Mouse (Mus musculus): ENCODE measurements around the gene Ptprs. TPM values are rescaled to one million over a fixed set of nuclear protein-coding genes. Genes with fewer than 3 reads are reported as not detected.
"Not testable (repeated sequence)": the region's sequence is repeated elsewhere in the genome, so short reads cannot be mapped to it uniquely, and the experiment has no call there.

Ptprs gene
- polyA plus RNA-seq, 1 experiment from 2014 or later, result 156 TPM

GRCm38 (mm10) chr17:56502526-56502925 lies 26.2 kb upstream of the Ptprs start:
- Histone ChIP-seq H3K4me1 (replicated peaks; ENCODE audit: control insufficient read depth, insufficient read depth, low read length) (no peaks in the 10 kb centered on the region), H3K4me3 (ENCODE audit: low read depth, low read length) (no peak overlapping the region), H3K27ac (ENCODE audit: low read depth, low read length) (0 out of 2 replicates have a peak overlapping the region, but pooled peaks have one; percentile 3), H3K9me3 (ENCODE audit: control insufficient read depth, low read length) (no peaks in the 10 kb centered on the region), H3K36me3 (ENCODE audit: control insufficient read depth, insufficient read depth, low read length) (no peaks in the 10 kb centered on the region), H3K4me2 (replicated peaks; ENCODE audit: low read depth, low read length) (no peak overlapping the region), H3K9ac (ENCODE audit: low read depth, low read length) (no peak overlapping the region), H3K27me3 (ENCODE audit: control insufficient read depth, insufficient read depth, low read length) (no peaks in the 10 kb centered on the region)
- ATAC-seq (ENCODE audit: low FRiP score) (0 out of 2 replicates have a peak, but pooled peaks have one; percentile 17), DNase-seq (ENCODE audit: low spot score) (no peak)
- 35% methylated on average over 9 of the region's 9 CpGs for WGBS

- H3K27ac ChIP-seq (ENCODE audit: low read depth, low read length), result not testable (repeated sequence)
Observed at GRCm38 (mm10) chr17:56501635-56502400, 25.5 kb upstream of the Ptprs start.

GRCm38 (mm10) chr17:56499229-56499628 lies 22.9 kb upstream of the Ptprs start:
- WGBS, result 70% methylated on average over 5 of the region's 5 CpGs
- Histone ChIP-seq H3K4me2 (replicated peaks; ENCODE audit: low read depth, low read length) (no peak overlapping the region), H3K27ac (ENCODE audit: low read depth, low read length) (no peak overlapping the region), H3K9ac (ENCODE audit: low read depth, low read length) (no peak overlapping the region), H3K9me3 (ENCODE audit: control insufficient read depth, low read length) (peaks cover 10% of the 10 kb centered on the region), H3K27me3 (ENCODE audit: control insufficient read depth, insufficient read depth, low read length) (no peaks in the 10 kb centered on the region), H3K4me3 (ENCODE audit: low read depth, low read length) (no peak overlapping the region), H3K4me1 (replicated peaks; ENCODE audit: control insufficient read depth, insufficient read depth, low read length) (no peaks in the 10 kb centered on the region), H3K36me3 (ENCODE audit: control insufficient read depth, insufficient read depth, low read length) (no peaks in the 10 kb centered on the region)
- peak; percentile 43; the same call in 1 of the 2 replicates for ATAC-seq (ENCODE audit: low FRiP score)
- DNase-seq (ENCODE audit: low spot score), result no peak

More at GRCm38 (mm10) chr17:56501635-56502400, 25.5 kb upstream of the Ptprs start:
- not testable (repeated sequence) for H3K9me3 ChIP-seq (ENCODE audit: control insufficient read depth, low read length); H3K4me1 ChIP-seq (replicated peaks; ENCODE audit: control insufficient read depth, insufficient read depth, low read length); H3K4me3 ChIP-seq (ENCODE audit: low read depth, low read length); DNase-seq (ENCODE audit: low spot score); H3K9ac ChIP-seq (ENCODE audit: low read depth, low read length); ATAC-seq (ENCODE audit: low FRiP score); H3K4me2 ChIP-seq (replicated peaks; ENCODE audit: low read depth, low read length); H3K27me3 ChIP-seq (ENCODE audit: control insufficient read depth, insufficient read depth, low read length); H3K36me3 ChIP-seq (ENCODE audit: control insufficient read depth, insufficient read depth, low read length)
- 52% methylated on average over 2 of the region's 2 CpGs for WGBS

- Histone ChIP-seq H3K27me3 (ENCODE audit: control insufficient read depth, insufficient read depth, low read length) (no peaks in the 10 kb centered on the region), H3K9me3 (ENCODE audit: control insufficient read depth, low read length) (peaks cover 19% of the 10 kb centered on the region), H3K9ac (ENCODE audit: low read depth, low read length) (no peak overlapping the region), H3K4me3 (ENCODE audit: low read depth, low read length) (no peak overlapping the region), H3K27ac (ENCODE audit: low read depth, low read length) (no peak overlapping the region), H3K4me2 (replicated peaks; ENCODE audit: low read depth, low read length) (no peak overlapping the region), H3K36me3 (ENCODE audit: control insufficient read depth, insufficient read depth, low read length) (no peaks in the 10 kb centered on the region), H3K4me1 (replicated peaks; ENCODE audit: control insufficient read depth, insufficient read depth, low read length) (no peaks in the 10 kb centered on the region)
- ATAC-seq (ENCODE audit: low FRiP score) (no peak), DNase-seq (ENCODE audit: low spot score) (no peak)
- 65% methylated on average over 2 of the region's 2 CpGs for WGBS
Observed at GRCm38 (mm10) chr17:56494480-56494879, 18.2 kb upstream of the Ptprs start.

- Histone ChIP-seq H3K9ac (ENCODE audit: low read depth, low read length) (no peak overlapping the region), H3K4me3 (ENCODE audit: low read depth, low read length) (no peak overlapping the region), H3K4me1 (replicated peaks; ENCODE audit: control insufficient read depth, insufficient read depth, low read length) (no peaks in the 10 kb centered on the region), H3K4me2 (replicated peaks; ENCODE audit: low read depth, low read length) (no peak overlapping the region), H3K27me3 (ENCODE audit: control insufficient read depth, insufficient read depth, low read length) (no peaks in the 10 kb centered on the region), H3K36me3 (ENCODE audit: control insufficient read depth, insufficient read depth, low read length) (no peaks in the 10 kb centered on the region), H3K9me3 (ENCODE audit: control insufficient read depth, low read length) (peaks cover 19% of the 10 kb centered on the region), H3K27ac (ENCODE audit: low read depth, low read length) (no peak overlapping the region)
- 89% methylated on average over 2 of the region's 2 CpGs for WGBS
- no peak for ATAC-seq (ENCODE audit: low FRiP score)
- DNase-seq (ENCODE audit: low spot score), result no peak
Observed at GRCm38 (mm10) chr17:56493841-56494240, 17.6 kb upstream of the Ptprs start.

- Histone ChIP-seq H3K9ac (ENCODE audit: low read depth, low read length) (no peak overlapping the region), H3K36me3 (ENCODE audit: control insufficient read depth, insufficient read depth, low read length) (no peaks in the 10 kb centered on the region), H3K27ac (ENCODE audit: low read depth, low read length) (no peak overlapping the region), H3K4me2 (replicated peaks; ENCODE audit: low read depth, low read length) (no peak overlapping the region), H3K27me3 (ENCODE audit: control insufficient read depth, insufficient read depth, low read length) (no peaks in the 10 kb centered on the region), H3K9me3 (ENCODE audit: control insufficient read depth, low read length) (peaks cover 13% of the 10 kb centered on the region), H3K4me3 (ENCODE audit: low read depth, low read length) (no peak overlapping the region), H3K4me1 (replicated peaks; ENCODE audit: control insufficient read depth, insufficient read depth, low read length) (peaks cover 10% of the 10 kb centered on the region)
- DNase-seq (ENCODE audit: low spot score) (no peak), ATAC-seq (ENCODE audit: low FRiP score) (no peak)
- 86% methylated on average over 7 of the region's 7 CpGs for WGBS
Observed at GRCm38 (mm10) chr17:56490438-56491152, 14.3 kb upstream of the Ptprs start.

- Histone ChIP-seq H3K36me3 (ENCODE audit: control insufficient read depth, insufficient read depth, low read length) (no peaks in the 10 kb centered on the region), H3K4me2 (replicated peaks; ENCODE audit: low read depth, low read length) (0 out of 2 replicates have a peak overlapping the region, but pooled peaks have one; percentile 11), H3K4me1 (replicated peaks; ENCODE audit: control insufficient read depth, insufficient read depth, low read length) (peaks cover 10% of the 10 kb centered on the region), H3K9me3 (ENCODE audit: control insufficient read depth, low read length) (peaks cover 1% of the 10 kb centered on the region), H3K27ac (ENCODE audit: low read depth, low read length) (peak overlapping the region; percentile 88), H3K27me3 (ENCODE audit: control insufficient read depth, insufficient read depth, low read length) (no peaks in the 10 kb centered on the region), H3K9ac (ENCODE audit: low read depth, low read length) (no peak overlapping the region), H3K4me3 (ENCODE audit: low read depth, low read length) (no peak overlapping the region)
- 5% methylated on average over 12 of the region's 12 CpGs for WGBS
- DNase-seq (ENCODE audit: low spot score) (peak; percentile 89), ATAC-seq (ENCODE audit: low FRiP score) (peak; percentile 91)
Observed at GRCm38 (mm10) chr17:56488028-56488427, 11.7 kb upstream of the Ptprs start.

GRCm38 (mm10) chr17:56487441-56487888 lies 11.2 kb upstream of the Ptprs start:
- Histone ChIP-seq H3K36me3 (ENCODE audit: control insufficient read depth, insufficient read depth, low read length) (no peaks in the 10 kb centered on the region), H3K9me3 (ENCODE audit: control insufficient read depth, low read length) (no peaks in the 10 kb centered on the region; the same call in 1 of the 2 replicates), H3K4me2 (replicated peaks; ENCODE audit: low read depth, low read length) (peak overlapping the region; percentile 11), H3K27ac (ENCODE audit: low read depth, low read length) (peak overlapping the region; percentile 88), H3K27me3 (ENCODE audit: control insufficient read depth, insufficient read depth, low read length) (no peaks in the 10 kb centered on the region), H3K4me3 (ENCODE audit: low read depth, low read length) (no peak overlapping the region), H3K4me1 (replicated peaks; ENCODE audit: control insufficient read depth, insufficient read depth, low read length) (peaks cover 10% of the 10 kb centered on the region), H3K9ac (ENCODE audit: low read depth, low read length) (no peak overlapping the region)
- under 1% methylated on average over 6 of the region's 16 CpGs for WGBS
- peak; percentile 91 for ATAC-seq (ENCODE audit: low FRiP score)
- peak; percentile 79 for DNase-seq (ENCODE audit: low spot score)
